Mouse (Mus musculus) neural tube, embryonic 14.5 days (tissue): ENCODE data around the gene Zfyve19. TPM values are rescaled to one million over a fixed set of nuclear protein-coding genes. Genes with fewer than 3 reads are reported as not detected.

ENCODE experiments used
- ATAC-seq: fragments of 200-750 bp; cut with Nextera tagmentation; 2 replicates; pipeline ENCODE4 v1.8.0; 2017; ENCODE audit warnings: low read depth, mild to moderate bottlenecking, moderate TSS enrichment, moderate library complexity
- H3K27ac ChIP-seq: fragments of 300-500 bp; sonication (generic); 2 replicates; pipeline ENCODE4 v1.5.1; 2014; ENCODE audit warnings: low read depth, mild to moderate bottlenecking, control low read depth, low read length, moderate library complexity, mixed read lengths
- H3K27me3 ChIP-seq: fragments of 300-500 bp; sonication (generic); 2 replicates; pipeline ENCODE4 v1.6.1; 2014; ENCODE audit warnings: low read length; ENCODE audit not compliant: control insufficient read depth, insufficient read depth
- H3K36me3 ChIP-seq: fragments of 300-500 bp; sonication (generic); 2 replicates; pipeline ENCODE4 v1.6.1; 2014; ENCODE audit warnings: low read length, mixed read lengths; ENCODE audit not compliant: control insufficient read depth, insufficient read depth
- H3K4me1 ChIP-seq: fragments of 300-500 bp; sonication (generic); 2 replicates; pipeline ENCODE4 v1.6.1; 2014; ENCODE audit warnings: low read length; ENCODE audit not compliant: control insufficient read depth, insufficient read depth
- H3K4me2 ChIP-seq: fragments of 300-500 bp; sonication (generic); 2 replicates; pipeline ENCODE4 v1.6.1; 2014; ENCODE audit warnings: mild to moderate bottlenecking, low read depth, low read length, control low read depth
- H3K4me3 ChIP-seq: fragments of 300-500 bp; sonication (generic); 2 replicates; pipeline ENCODE4 v1.5.1; 2014; ENCODE audit warnings: low read depth, low read length, control low read depth, mixed read lengths
- H3K9ac ChIP-seq: fragments of 300-500 bp; sonication (generic); replicated peaks from 2 replicates; pipeline ENCODE4 v1.6.1; 2014; ENCODE audit warnings: low read depth, mild to moderate bottlenecking, control low read depth, low read length, mixed read lengths
- H3K9me3 ChIP-seq: fragments of 300-500 bp; sonication (generic); 2 replicates; pipeline ENCODE4 v1.6.1; 2016; ENCODE audit warnings: low read length; ENCODE audit not compliant: control insufficient read depth
- WGBS: fragments of 180-500 bp; shearing (Covaris S2); extraction: QIAGEN DNeasy Blood & Tissue Kit; methylation state at CpG from one replicate; pipeline ENCODE4 v1.1.7; 2014; 5-methylcytosine and 5-hydroxymethylcytosine counted together
- polyA plus RNA-seq: library from polyadenylated mRNA; unstranded; fragments of >200 nt; fragmentation: Nextera tagmentation; extraction: Ambion mirVana; gene quantifications from 2 replicates; pipeline ENCODE4 v1.2.1, GENCODE M21; 2014

Gene Zfyve19
- 57.9 and 62.4 TPM in 2 replicates for polyA plus RNA-seq

DNA sequence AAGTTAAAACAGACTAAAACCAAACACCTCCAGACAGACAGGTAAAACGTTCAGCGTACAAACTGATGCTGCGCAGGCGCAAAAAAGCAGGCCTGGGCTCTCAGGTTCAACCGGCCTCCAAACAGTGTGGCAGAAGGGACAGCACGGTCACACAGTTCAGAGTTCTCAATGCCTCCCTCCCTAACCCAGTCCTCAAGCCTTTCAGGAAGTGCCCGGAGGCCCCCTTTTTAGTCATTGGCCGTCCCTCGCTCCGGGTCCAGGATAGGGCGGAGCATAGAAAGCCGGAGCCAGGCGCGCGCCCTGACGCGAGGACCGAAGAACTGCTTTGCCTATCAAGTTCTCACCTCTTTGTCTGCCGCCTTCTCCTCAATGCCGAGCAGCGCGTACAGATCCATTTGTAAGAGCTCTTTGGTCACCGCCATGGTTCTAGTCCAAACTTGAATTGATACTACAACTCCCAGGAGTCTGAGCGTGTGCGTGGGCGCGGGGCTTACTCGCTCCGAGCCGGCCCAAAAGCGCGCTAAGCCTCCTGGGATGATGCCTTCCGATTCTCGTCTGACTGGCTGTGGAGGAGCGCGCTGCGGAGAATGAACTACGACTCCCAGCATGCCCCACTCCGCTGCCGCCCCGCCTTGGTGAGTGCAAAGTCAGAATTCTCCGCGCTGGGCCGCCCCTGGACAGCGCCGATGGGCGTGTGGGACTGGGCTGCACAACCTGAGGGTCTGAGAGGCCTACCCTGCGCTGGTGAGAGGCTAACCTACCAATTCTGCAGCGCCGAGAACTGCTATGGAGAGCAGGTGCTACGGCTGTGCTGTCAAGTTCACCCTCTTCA lies at the start of gene Zfyve19, which contains the start of gene Dnajc17:
Zfyve19 (plus strand) TSS at position 274 of the 832 bp plus-strand sequence.
Dnajc17 (minus strand) TSS at position 452 of the 832 bp plus-strand sequence.
- Histone ChIP-seq H3K4me1 (peaks cover 9% of the 10 kb centered on the region), H3K4me2 (peak within 1 kb of the TSS; percentile 62), H3K9me3 (no peaks in the 10 kb centered on the region), H3K4me3 (peak within 1 kb of the TSS; percentile 65), H3K9ac (peak within 1 kb of the TSS; percentile 72), H3K27me3 (no peaks in the 10 kb centered on the region), H3K36me3 (peaks cover 13% of the 10 kb centered on the region; the same call in 1 of the 2 replicates), H3K27ac (peak within 1 kb of the TSS; percentile 65)
- under 1% methylated on average over 51 of the region's 51 CpGs for WGBS
- peak; percentile 98 for ATAC-seq

DNA sequence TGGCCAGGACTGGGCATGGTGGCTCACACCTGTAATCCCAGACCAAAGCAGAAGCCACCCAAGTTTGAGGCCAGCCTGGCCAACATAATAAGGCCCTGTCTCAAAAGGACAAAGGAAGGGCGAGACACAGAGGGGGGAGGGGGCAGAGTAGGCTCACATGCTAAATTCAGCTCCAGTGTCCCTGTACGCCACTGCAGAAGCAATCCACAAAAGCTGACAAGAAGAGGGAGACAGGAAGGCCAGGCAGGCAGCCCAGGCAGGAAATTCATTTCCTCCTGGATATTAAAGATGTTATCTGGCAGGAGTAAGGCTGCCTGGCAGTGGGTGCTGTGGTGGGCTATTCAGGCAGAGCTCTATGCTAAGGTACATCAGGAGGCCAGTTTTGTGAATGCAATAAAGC lies 47.2 kb upstream of the Zfyve19 start:
- no peak for ATAC-seq
- Histone ChIP-seq H3K9me3 (no peaks in the 10 kb centered on the region), H3K4me3 (no peak overlapping the region), H3K4me1 (peaks cover under 1% of the 10 kb centered on the region; the same call in 1 of the 2 replicates), H3K4me2 (no peak overlapping the region), H3K27me3 (no peaks in the 10 kb centered on the region; the same call in 1 of the 2 replicates), H3K27ac (no peak overlapping the region), H3K36me3 (no peaks in the 10 kb centered on the region), H3K9ac (no peak overlapping the region)
- WGBS, result 32% methylated on average over 2 of the region's 2 CpGs

- Histone ChIP-seq H3K4me2 (no peak overlapping the region), H3K9ac (no peak overlapping the region), H3K9me3 (no peaks in the 10 kb centered on the region), H3K27ac (no peak overlapping the region), H3K36me3 (no peaks in the 10 kb centered on the region), H3K4me1 (peaks cover 12% of the 10 kb centered on the region; the same call in 1 of the 2 replicates), H3K4me3 (no peak overlapping the region), H3K27me3 (peaks cover 8% of the 10 kb centered on the region)
- WGBS, result 66% methylated on average over 3 of the region's 3 CpGs
- no peak for ATAC-seq
Measured at GRCm38 (mm10) chr2:119163135-119163534, 45.3 kb upstream of the Zfyve19 start.

GRCm38 (mm10) chr2:119163999-119164398 lies 44.4 kb upstream of the Zfyve19 start:
- no peak overlapping the region for H3K4me3 ChIP-seq
- 92% methylated on average over 4 of the region's 4 CpGs for WGBS
- no peaks in the 10 kb centered on the region for H3K9me3 ChIP-seq
- H3K27me3 ChIP-seq, result peaks cover 8% of the 10 kb centered on the region
- peaks cover 12% of the 10 kb centered on the region; the same call in 1 of the 2 replicates for H3K4me1 ChIP-seq
- H3K4me2 ChIP-seq, result no peak overlapping the region
- no peak for ATAC-seq
- H3K36me3 ChIP-seq, result no peaks in the 10 kb centered on the region
- no peak overlapping the region for H3K27ac ChIP-seq
- no peak overlapping the region for H3K9ac ChIP-seq

GRCm38 (mm10) chr2:119165401-119165800 lies 43.0 kb upstream of the Zfyve19 start:
- Histone ChIP-seq H3K4me2 (no peak overlapping the region), H3K9me3 (no peaks in the 10 kb centered on the region), H3K27ac (no peak overlapping the region), H3K4me1 (peaks cover 12% of the 10 kb centered on the region; the same call in 1 of the 2 replicates), H3K9ac (no peak overlapping the region), H3K27me3 (peaks cover 8% of the 10 kb centered on the region), H3K36me3 (no peaks in the 10 kb centered on the region), H3K4me3 (no peak overlapping the region)
- ATAC-seq, result no peak

DNA sequence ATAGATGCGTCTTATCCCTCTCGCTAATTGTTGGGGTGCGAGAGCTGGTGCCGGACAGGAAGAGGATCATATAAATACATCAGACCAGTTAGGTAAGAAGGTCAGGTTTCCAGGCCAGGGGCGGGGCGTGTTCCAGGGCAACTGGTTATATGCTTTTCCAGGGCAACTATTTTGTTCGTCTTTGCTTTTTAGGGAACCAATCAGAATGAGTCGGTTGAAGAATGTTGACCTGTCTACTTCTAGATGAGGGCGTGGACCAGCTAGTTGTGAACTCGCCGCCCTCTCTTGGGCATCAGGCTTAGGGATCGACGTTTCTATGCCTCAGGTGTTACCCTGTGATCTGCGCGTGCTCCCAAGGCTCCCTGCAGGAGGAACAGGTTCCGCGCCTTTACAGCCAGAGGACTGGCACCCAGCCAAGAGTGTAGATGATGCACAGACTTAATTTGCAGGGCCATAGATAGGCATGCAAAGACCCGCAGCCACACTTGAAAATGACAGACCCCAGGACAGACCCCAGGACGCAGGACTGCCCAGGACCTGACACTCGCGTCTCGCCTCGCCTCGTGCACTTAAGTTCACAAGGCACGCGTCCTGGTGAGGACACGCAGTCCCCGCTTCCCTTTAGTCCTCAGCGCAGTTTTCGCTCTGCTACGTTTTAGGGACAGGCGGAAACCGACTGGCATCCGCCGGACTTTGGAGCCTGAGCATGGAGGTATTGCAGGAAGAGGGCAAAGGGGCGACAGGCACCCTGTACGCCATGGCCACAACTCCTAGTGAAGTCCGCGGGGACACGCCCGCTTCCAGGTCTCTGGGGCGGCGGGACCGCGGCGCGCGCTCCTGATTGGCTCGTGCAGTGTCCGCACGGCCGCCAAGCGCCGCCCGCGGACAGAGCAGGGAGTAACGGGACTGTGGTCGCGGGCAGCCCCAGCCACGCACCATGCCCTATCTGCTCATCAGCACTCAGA lies 41.2 kb upstream of the Zfyve19 start, which contains the start of gene Gchfr:
Gchfr (plus strand) TSS at position 873 of the 965 bp plus-strand sequence.
- ATAC-seq, result peak; percentile 73

GRCm38 (mm10) chr2:119167866-119168256 lies 40.6 kb upstream of the Zfyve19 start:
- Histone ChIP-seq H3K4me3 (peak overlapping the region; percentile 48), H3K27me3 (peaks cover 8% of the 10 kb centered on the region), H3K9me3 (no peaks in the 10 kb centered on the region), H3K9ac (peak overlapping the region; percentile 34; the same call in 1 of the 2 replicates), H3K4me2 (peak overlapping the region; percentile 99), H3K36me3 (no peaks in the 10 kb centered on the region), H3K4me1 (peaks cover 17% of the 10 kb centered on the region), H3K27ac (no peak overlapping the region)
- 5% methylated on average over 26 of the region's 26 CpGs for WGBS
- ATAC-seq, result 0 out of 2 replicates have a peak, but pooled peaks have one; percentile 5

More for the DNA sequence above, 41.2 kb upstream of the Zfyve19 start, which contains the start of gene Gchfr:
- peaks cover 12% of the 10 kb centered on the region; the same call in 1 of the 2 replicates for H3K4me1 ChIP-seq
- H3K27ac ChIP-seq, result no peak within 1 kb of the TSS
- H3K4me3 ChIP-seq, result peak within 1 kb of the TSS; percentile 48
- peaks cover 8% of the 10 kb centered on the region for H3K27me3 ChIP-seq
- no peaks in the 10 kb centered on the region for H3K9me3 ChIP-seq
- WGBS, result under 1% methylated on average over 60 of the region's 60 CpGs
- H3K9ac ChIP-seq, result peak within 1 kb of the TSS; percentile 34; the same call in 1 of the 2 replicates
- H3K4me2 ChIP-seq, result peak within 1 kb of the TSS; percentile 99
- H3K36me3 ChIP-seq, result no peaks in the 10 kb centered on the region

- H3K36me3 ChIP-seq, result no peaks in the 10 kb centered on the region
- ATAC-seq, result no peak
- peaks cover 26% of the 10 kb centered on the region for H3K4me1 ChIP-seq
- H3K9ac ChIP-seq, result no peak overlapping the region
- no peak overlapping the region for H3K27ac ChIP-seq
- H3K4me3 ChIP-seq, result no peak overlapping the region
- 92% methylated on average over 2 of the region's 2 CpGs for WGBS
- H3K27me3 ChIP-seq, result peaks cover 8% of the 10 kb centered on the region
- H3K9me3 ChIP-seq, result no peaks in the 10 kb centered on the region
- H3K4me2 ChIP-seq, result no peak overlapping the region
Measured at GRCm38 (mm10) chr2:119170282-119170681, 38.1 kb upstream of the Zfyve19 start.
